Mouse (Mus musculus): Measurements from ENCODE around the gene Thoc2. TPM values are rescaled to one million over a fixed set of nuclear protein-coding genes. Genes with fewer than 3 reads are reported as not detected.

Gene Thoc2
- polyA plus RNA-seq, 1 experiment from 2014 or later = 72.1 TPM

DNA sequence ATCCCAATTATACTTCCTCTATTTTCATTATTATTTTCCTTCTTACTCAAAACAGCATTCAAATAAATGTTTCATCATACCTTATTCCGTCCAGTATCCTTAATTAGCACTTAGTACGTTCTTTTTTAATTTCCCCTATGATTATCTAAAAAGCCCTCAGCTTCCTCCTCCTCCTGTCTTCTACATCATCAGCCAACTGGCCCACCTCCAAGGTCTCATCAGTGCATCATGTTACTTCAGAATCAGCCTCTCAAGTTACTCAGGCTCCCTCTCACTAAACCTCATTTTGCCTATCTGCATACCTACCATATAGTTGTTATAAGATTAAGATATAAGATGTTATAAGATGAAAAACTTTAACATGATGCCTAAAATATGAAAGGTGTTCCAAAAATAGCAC, 43.9 kb downstream of the Thoc2 start:
- Histone ChIP-seq H3K9ac (replicated peaks) (no peak overlapping the region), H3K27ac (replicated peaks) (no peak overlapping the region), H3K36me3 (no peaks in the 10 kb centered on the region), H3K9me3 (replicated peaks) (no peaks in the 10 kb centered on the region), H3K4me2 (no peak overlapping the region), H3K27me3 (replicated peaks) (no peaks in the 10 kb centered on the region), H3K4me1 (no peaks in the 10 kb centered on the region), H3K4me3 (replicated peaks) (no peak overlapping the region)
- WGBS = 80% methylated on average over 2 of the region's 2 CpGs
- no peak for ATAC-seq (ENCODE audit: low FRiP score)

- Histone ChIP-seq H3K27ac (replicated peaks) (no peak overlapping the region), H3K9ac (replicated peaks) (no peak overlapping the region), H3K4me1 (no peaks in the 10 kb centered on the region), H3K4me3 (replicated peaks) (no peak overlapping the region), H3K36me3 (no peaks in the 10 kb centered on the region), H3K27me3 (replicated peaks) (no peaks in the 10 kb centered on the region), H3K4me2 (no peak overlapping the region), H3K9me3 (replicated peaks) (no peaks in the 10 kb centered on the region)
- no peak for ATAC-seq (ENCODE audit: low FRiP score)
Observed at GRCm38 (mm10) chrX:41837823-41838222, 82.7 kb downstream of the Thoc2 start.

DNA sequence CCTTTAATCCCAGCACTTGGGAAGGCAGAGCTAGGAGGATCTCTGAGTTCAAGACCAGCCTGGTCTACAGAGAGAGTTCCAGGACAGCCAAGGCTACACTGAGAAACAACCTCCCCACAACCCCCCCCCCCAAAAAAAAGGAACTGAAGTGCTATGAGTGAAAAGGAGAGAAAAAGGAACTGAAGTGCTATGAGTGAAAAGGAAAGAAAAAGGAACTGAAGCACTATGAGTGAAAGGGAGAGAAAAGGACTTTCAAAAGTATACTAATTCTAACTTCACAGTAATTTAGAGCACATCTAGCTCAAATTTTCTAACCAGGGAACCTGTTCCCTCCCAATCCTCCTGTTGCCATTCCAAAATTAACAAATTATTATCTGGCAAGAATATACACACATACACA, 114.9 kb downstream of the Thoc2 start:
- H3K9me3 ChIP-seq (replicated peaks) = no peaks in the 10 kb centered on the region
- H3K4me1 ChIP-seq = no peaks in the 10 kb centered on the region
- H3K27me3 ChIP-seq (replicated peaks) = no peaks in the 10 kb centered on the region
- no peak overlapping the region for H3K27ac ChIP-seq (replicated peaks)
- no peak for ATAC-seq (ENCODE audit: low FRiP score)
- no peak overlapping the region for H3K4me2 ChIP-seq
- no peak overlapping the region for H3K9ac ChIP-seq (replicated peaks)
- H3K4me3 ChIP-seq (replicated peaks) = no peak overlapping the region
- no peaks in the 10 kb centered on the region for H3K36me3 ChIP-seq

DNA sequence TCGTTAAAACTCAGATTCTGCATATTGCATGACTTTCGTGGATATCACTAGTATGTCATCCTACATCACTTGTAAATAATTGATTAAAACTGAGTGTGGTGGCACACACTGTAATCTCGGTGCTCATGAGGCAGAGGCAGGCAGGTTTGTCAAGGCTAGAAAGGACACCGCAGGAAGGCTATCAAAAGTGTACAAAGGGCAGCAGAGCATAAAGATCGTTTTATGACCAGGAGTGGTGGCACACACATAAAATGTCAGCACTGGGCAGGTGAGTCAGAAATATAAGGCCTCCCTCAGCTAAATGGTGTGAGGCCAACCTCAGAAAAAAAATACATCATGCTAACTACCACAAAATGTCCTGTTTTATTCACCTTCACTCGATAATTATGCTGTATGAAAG, 127.2 kb downstream of the Thoc2 start:
- Histone ChIP-seq H3K4me1 (no peaks in the 10 kb centered on the region), H3K27ac (replicated peaks) (no peak overlapping the region), H3K27me3 (replicated peaks) (no peaks in the 10 kb centered on the region), H3K9me3 (replicated peaks) (no peaks in the 10 kb centered on the region), H3K9ac (replicated peaks) (no peak overlapping the region), H3K4me3 (replicated peaks) (no peak overlapping the region), H3K4me2 (no peak overlapping the region), H3K36me3 (peaks cover 4% of the 10 kb centered on the region; the same call in 1 of the 2 replicates)
- WGBS = 87% methylated on average over 6 of the region's 6 CpGs
- ATAC-seq (ENCODE audit: low FRiP score) = no peak

Small RNAs within 50 kb of the gene (microRNA-seq; reads per million reads assigned to microRNA genes)
- not detected for gene Gm44490

Other genes starting within 250 kb of the Thoc2 start
- gene Xiap, start 139.0 kb upstream of the Thoc2 start, polyA plus RNA-seq (2015; fragmentation: Nextera tagmentation; extraction: Ambion mirVana) = 11.3 and 12.0 TPM in 2 replicates
- gene Stag2, start 228.6 kb upstream of the Thoc2 start, polyA plus RNA-seq (2015; fragmentation: Nextera tagmentation; extraction: Ambion mirVana) = 17.0 and 20.5 TPM in 2 replicates

Data from neural tube, embryonic 15.5 days (tissue).